Mouse (Mus musculus) bone marrow, adult 2 months (tissue): ENCODE data around the gene Rbm20.

Experiments
- CTCF ChIP-seq: fragments of 200-500 bp; IDR thresholded peaks from 2 replicates; pipeline ENCODE4 v1.5.1; 2011; ENCODE audit warnings: low read length, control low read depth; ENCODE audit not compliant: control insufficient read depth, insufficient read depth
- POLR2A ChIP-seq: fragments of 200-500 bp; IDR thresholded peaks from 2 replicates; pipeline ENCODE4 v1.6.1; 2011; ENCODE audit warnings: low read depth, mild to moderate bottlenecking, control low read depth, low read length, borderline replicate concordance; ENCODE audit not compliant: control insufficient read depth

DNA sequence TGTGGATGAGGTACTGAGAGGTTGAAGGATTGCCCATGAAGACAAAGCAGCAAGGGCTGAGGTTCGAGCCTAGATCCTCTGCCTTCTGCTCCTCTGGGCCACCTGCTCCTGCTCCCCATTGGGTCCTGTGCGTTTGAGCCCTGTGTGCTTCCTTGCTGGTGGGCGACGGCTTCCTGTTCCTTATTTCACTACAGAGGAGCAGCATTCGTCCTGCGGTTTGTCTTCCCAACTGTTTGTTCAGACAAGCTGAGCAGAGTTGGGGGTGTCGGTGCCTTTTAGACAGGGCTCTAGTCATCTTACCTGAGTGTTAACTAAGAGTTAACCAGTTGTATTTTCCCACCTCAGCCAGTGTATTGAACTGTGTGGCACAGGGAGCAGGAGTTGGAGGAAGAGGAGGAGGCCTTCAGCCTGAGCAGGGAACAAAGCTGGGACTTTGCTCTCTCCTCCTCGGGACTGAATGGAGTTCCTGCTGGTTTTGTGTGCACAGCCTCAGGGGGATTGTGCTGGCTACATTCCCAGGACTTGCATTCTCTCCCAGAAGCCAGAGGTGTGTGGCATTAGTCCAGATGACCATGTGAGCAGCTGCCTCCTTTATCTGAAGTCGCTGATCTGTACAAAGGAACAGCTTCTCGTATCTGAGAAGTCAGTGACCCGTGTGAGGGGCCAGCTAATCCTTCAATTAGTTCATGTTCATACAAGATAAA, 97.0 kb downstream of the Rbm20 start:
- TF ChIP-seq CTCF = no peak
- no peak for TF ChIP-seq POLR2A
